Mouse (Mus musculus) brown adipose tissue, adult 24 weeks (tissue): ENCODE results near the gene Nab1. TPM values are rescaled to one million over a fixed set of nuclear protein-coding genes. Genes with fewer than 3 reads are reported as not detected.
"Not testable (repeated sequence)": the region's sequence is repeated elsewhere in the genome, so short reads cannot be mapped to it uniquely, and the experiment has no call there.

Source experiments
- H3K27ac ChIP-seq: fragments of 200-500 bp; replicated peaks from 2 replicates; pipeline ENCODE4 v1.5.1; 2012; ENCODE audit warnings: low read depth, mild to moderate bottlenecking, low read length
- H3K4me1 ChIP-seq: fragments of 200-500 bp; 2 replicates; pipeline ENCODE4 v1.6.1; 2012; ENCODE audit warnings: low read length, mixed read lengths; ENCODE audit not compliant: control insufficient read depth, insufficient read depth, insufficient read length
- H3K4me3 ChIP-seq: fragments of 200-500 bp; 2 replicates; pipeline ENCODE4 v1.5.1; 2012; ENCODE audit warnings: low read depth, mild to moderate bottlenecking, low read length, moderate library complexity; ENCODE audit not compliant: insufficient read depth
- polyA plus RNA-seq: library from polyadenylated mRNA; stranded (reverse); fragments of >200 nt; gene quantifications from 2 replicates; pipeline ENCODE4 v1.2.4, GENCODE M21; 2012; ENCODE audit not compliant: missing spikeins, insufficient read depth, insufficient read length

The Nab1 gene
- 30.9 and 40.9 TPM in 2 replicates for polyA plus RNA-seq

DNA sequence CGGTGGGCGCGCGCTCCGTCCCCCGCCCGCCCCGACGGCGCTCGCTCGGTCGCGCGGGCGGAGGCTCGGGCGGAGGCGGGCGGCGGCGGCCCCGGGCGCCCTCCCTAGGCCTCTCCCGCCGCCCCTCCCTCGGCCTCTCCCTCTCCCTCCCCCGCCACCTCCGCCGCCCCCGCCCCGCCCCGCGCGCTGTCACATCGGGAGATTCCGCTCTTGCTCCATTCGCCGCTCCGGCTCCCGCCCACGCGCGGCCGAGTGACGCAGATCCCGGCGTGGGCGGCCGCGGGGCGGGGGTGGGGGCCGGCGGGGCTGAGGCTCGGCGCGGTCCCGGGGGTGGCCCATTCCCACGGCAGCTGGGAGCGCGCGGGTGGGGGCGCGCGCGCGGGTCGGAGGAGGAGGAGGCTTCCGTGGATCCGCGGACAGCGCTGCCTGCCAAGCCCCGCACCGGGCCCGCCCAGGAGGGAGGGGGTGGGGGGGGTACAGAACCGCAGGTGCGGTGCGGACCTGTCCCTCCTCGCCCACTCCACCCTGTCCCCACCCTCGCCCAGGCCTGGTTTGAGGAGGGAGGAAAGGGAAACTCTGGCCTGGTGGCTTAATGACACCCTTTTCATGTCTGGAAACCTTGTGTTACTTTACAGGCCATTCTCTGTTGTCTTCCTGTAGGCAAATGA is at the start of gene Nab1:
Nab1 (minus strand) TSS at position 366 of the 668 bp plus-strand sequence.
- peak within 1 kb of the TSS; percentile 89 for H3K27ac ChIP-seq
- peaks cover 11% of the 10 kb centered on the region for H3K4me1 ChIP-seq
- H3K4me3 ChIP-seq: peak within 1 kb of the TSS; percentile 95

DNA sequence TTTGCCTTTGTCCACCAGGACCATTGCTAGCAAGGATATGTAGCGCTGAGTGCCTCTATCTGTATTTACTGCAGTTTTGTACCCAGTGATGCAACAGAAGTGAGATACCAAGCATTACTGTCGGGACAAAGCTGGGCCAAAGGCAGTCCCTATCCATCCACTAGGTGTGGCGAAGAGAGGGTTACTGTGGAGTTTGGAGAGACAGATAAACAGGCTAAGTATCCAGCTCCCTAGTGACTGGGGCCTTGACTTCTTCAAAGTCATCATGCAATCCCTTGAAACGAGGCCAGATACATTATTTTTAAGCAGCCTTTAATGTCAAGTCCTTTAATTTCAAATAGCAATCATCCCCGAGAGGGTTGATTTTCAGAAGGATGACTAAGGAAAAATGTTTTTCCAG is 47.0 kb upstream of the Nab1 start:
- H3K4me1 ChIP-seq: no peaks in the 10 kb centered on the region
- no peak overlapping the region for H3K27ac ChIP-seq
- no peak overlapping the region for H3K4me3 ChIP-seq

DNA sequence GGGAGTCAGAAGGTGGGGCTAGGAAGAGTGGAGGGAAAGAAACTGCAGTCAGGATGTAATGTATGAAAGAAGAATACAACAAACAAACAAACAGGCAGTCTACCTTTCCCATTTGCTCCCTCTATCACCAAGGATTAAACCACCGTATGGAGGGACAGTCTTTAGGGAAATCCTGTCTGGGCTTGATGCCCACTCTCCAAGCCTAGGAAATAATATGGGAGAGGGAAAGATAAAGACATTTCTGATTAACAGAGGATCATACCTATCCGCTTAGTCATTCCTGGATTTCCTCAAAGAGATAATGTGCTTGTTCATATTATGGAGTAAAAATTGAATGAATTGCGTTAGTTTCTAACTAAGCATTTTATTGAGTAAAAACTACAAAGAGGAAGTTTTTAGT is 46.3 kb upstream of the Nab1 start:
- Histone ChIP-seq H3K4me1 (no peaks in the 10 kb centered on the region), H3K4me3 (no peak overlapping the region), H3K27ac (no peak overlapping the region)

DNA sequence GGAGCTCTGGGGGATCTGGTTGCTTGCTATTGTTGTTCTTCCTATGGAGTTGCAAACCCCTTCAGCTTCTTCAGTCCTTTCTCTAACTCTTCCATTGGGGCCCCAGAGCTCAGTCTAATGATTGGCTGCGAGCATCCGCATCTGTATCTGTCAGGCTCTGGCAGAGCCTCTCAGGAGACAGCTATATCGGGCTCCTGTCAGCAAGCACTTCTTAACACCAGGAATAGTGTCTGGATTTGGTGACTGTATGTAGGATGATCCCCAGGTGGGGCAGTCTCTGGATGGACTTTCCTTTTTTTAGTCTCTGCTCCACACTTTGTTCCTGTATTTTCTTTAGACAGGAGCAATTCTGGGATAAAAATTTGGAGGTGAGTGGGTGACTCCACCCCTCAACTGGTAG is 39.6 kb upstream of the Nab1 start:
- not testable (repeated sequence) for H3K4me3 ChIP-seq, H3K4me1 ChIP-seq, H3K27ac ChIP-seq

DNA sequence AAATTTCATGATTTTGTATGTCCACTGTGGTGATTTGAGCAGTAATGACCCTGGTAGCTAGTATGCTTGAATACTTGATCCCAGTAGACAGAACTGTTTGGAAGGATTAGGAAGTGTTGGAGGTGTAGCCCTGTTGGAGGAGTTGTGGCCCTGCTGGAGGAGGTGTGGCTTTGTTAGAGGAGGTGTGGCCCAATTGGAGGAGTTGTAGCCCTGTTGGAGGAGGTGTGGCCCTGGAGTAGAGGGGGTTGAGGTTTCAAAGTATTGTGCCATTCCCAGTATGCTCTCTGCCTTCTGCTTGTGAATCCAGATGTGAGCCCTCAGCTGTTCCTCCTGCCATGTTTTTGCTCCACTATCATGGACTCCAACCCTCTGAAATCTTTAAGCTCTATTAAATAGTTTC is 29.5 kb upstream of the Nab1 start:
- no peaks in the 10 kb centered on the region for H3K4me1 ChIP-seq
- H3K4me3 ChIP-seq: no peak overlapping the region
- no peak overlapping the region for H3K27ac ChIP-seq

DNA sequence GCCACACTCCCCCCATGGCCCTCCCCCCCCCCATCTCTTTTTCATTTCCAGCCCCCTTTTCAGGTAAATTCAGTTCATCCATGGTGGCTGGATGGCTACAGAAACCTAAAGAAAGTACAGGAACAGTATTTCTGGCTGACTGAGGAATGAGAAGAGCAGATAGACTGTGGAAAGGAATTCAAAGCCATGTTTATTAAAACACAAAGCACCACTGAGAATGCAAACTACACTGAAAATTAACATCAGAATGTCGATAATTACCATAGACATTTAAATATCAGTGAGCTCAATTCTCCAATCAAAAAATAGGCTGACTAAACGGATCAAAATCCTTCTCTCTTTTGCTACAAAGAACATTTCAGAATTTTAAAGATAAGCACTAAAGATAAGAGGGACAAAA is 27.2 kb upstream of the Nab1 start:
- H3K4me1 ChIP-seq: no peaks in the 10 kb centered on the region
- H3K4me3 ChIP-seq: no peak overlapping the region

DNA sequence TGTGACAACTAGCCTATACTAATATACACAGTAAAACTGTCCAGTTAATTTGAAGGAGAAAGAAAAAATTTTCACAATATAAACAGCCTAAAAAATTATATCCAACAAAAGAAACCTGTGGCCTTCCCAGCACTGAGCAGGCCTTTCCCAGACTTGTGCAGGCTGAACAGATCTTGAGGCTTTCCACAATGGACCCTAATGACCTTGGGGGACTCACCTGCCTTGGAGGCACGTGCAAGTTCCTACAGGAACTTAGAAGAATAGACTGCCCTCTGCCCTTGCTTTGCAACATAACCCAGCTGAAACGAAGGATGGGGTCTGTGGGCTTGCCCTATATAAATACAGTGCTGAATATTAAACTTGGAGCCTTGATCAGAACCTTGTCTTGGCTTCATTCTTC is 26.8 kb upstream of the Nab1 start:
- H3K4me1 ChIP-seq: no peaks in the 10 kb centered on the region
- no peak overlapping the region for H3K27ac ChIP-seq
- no peak overlapping the region for H3K4me3 ChIP-seq

More for the DNA sequence above, 27.2 kb upstream of the Nab1 start:
- H3K27ac ChIP-seq: no peak overlapping the region

DNA sequence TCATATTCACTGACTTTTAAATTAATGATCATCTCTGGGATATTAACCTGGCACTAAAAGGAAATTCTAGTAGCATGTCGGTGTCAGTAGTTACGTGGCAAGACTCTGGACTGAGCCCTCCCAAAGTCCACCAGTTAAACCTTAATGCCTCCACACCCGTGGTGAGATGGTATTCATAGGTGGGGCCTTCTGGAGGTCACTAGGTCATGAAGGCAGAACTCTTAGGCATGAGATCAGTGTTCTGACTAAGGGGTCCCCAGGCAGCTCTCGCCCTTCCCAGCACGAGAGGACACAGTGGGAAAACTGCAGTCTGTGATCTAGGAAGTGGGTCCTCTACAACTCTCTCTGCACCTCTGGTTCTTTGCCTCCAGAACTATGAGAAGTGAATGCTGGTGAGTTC is 24.2 kb upstream of the Nab1 start:
- no peaks in the 10 kb centered on the region for H3K4me1 ChIP-seq
- H3K4me3 ChIP-seq: no peak overlapping the region
- no peak overlapping the region for H3K27ac ChIP-seq

DNA sequence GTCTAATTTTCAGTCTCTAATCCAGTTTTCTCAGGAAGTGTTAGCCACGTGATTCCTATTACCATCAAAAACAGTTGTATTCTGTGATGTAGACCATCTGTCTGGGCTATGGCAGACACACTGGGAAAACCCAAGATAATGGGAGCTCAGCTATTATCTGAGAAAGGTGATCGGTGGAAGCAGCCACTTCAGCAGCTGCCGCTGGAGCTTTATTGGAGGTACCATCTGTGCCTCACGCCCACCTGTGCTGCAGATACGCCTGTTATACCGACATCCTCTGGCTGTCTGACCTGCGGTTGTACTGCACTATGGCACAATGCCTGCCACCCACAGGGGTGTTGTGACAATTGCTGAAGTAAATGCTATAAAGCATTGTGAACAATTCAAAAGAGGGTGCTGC is 23.7 kb upstream of the Nab1 start:
- Histone ChIP-seq H3K4me1 (no peaks in the 10 kb centered on the region), H3K27ac (no peak overlapping the region), H3K4me3 (no peak overlapping the region)

DNA sequence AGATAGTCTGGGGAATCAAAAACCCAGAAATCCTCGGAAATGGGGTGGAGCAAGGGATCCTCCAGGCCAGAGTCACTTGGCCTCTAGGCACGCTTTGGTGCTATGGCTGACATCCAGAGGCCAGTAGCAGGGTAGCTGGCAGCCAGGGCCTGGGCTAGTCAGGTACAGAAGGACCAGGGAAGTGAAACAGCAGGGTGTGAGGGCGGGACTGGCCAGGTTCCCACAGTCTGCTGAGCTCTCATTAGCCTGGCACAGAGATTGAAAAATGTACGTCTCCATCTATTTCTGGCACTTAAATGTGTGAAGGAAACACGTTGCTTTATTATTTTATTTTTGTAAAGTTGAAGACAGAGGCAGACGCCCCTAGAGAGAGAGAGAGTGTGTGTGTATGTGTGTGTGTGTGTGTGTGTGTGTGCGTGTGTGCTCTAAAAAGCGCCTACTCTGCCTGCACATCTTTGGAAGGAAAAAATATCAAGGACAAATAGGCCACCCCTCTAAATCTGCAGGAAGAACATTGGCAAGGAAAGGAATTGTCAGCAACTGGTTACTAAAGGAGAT is 21.0 kb upstream of the Nab1 start:
- Histone ChIP-seq H3K4me1 (no peaks in the 10 kb centered on the region), H3K4me3 (no peak overlapping the region), H3K27ac (no peak overlapping the region)

DNA sequence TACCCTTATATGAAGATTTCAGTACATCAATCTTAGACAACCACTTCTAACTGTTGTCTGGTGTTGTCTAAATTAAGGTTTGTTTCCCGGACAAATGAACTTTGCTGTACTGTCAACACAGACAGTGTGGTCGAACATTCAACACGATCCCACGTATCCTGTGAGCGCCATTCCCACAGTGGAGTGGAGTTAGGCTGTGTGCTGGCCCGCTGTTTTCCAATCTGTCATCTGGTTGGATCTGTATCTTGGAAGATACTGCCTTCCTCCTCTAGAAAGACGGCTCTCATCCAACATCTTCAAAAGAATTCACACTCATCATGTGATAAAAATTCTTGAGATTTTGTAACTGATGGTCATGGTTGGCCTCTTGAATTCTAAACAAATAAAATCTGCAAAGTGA is 19.7 kb upstream of the Nab1 start:
- Histone ChIP-seq H3K27ac (no peak overlapping the region), H3K4me3 (no peak overlapping the region), H3K4me1 (no peaks in the 10 kb centered on the region)

DNA sequence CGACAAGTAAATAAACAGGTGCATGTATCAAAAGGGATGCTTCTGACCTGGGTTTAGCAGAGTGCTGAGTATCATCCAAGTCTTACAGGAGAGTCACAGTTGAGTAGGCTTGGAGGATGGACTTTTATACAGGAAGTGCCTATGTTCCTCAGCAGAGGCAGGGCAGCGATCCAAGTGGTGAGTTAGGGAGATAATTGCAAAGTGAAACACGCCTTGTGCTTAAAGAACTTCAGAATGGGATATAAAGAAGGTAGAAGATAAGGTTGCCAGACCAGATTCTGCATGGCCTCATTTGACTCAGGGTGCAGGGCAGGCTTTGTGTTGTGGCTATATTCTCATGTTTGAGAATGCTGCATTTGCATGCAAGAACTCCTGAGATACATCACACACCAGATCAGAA is 14.8 kb upstream of the Nab1 start:
- Histone ChIP-seq H3K4me1 (no peaks in the 10 kb centered on the region), H3K27ac (no peak overlapping the region), H3K4me3 (no peak overlapping the region)

DNA sequence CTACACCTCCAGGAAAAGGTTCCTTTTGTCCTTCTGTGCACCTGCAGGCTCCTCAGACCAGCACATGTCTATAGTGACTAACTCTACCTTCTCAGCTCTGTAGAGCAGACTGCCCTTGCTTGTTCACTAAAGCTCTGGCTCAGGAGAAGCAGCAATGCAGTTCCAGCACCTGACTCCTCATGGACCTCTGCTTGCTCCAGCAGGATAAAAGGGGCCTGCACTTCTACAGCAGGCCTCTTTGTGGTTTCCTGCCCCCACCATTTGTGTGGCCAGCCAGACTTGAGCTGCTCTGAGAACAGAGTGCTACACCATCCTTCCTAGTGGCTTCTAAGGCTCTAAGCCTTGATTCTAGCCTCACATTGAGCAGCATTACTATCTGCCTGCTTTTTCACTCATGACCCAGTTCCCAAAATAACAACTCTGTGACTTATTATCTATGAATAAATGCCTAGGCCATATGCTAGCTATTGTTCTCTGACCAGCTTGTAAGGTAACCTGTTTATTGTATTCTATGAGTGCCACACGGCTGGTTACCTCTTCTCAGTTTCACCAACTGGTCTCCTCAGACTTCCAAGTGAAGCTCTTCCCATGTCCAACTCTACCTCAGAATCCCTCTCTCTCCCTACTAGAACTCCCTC is 11.4 kb upstream of the Nab1 start:
- H3K27ac ChIP-seq: no peak overlapping the region
- no peaks in the 10 kb centered on the region for H3K4me1 ChIP-seq
- no peak overlapping the region for H3K4me3 ChIP-seq

DNA sequence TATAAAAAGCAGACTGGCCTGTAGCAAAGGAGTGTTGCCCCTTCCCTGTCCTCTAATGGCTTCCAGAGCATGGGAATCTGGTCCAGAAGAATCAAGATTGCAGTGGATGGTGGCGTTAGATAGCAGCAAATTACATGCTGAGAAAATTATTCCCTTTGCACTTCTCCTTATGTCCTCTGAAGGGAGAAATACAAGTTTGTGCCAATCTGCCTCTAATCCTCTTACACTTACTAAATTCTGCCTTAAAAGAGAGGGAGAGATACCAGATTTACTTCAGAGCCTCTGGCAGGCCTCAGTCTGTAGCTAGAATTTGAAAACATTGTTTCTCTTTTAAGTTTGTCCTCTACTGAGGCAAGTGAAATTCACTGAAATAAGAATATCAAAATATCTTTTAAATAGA is 5.7 kb upstream of the Nab1 start:
- Histone ChIP-seq H3K4me3 (no peak overlapping the region), H3K4me1 (0 out of 2 replicates have a peak, but pooled peaks cover 2% of the 10 kb centered on the region), H3K27ac (no peak overlapping the region)

DNA sequence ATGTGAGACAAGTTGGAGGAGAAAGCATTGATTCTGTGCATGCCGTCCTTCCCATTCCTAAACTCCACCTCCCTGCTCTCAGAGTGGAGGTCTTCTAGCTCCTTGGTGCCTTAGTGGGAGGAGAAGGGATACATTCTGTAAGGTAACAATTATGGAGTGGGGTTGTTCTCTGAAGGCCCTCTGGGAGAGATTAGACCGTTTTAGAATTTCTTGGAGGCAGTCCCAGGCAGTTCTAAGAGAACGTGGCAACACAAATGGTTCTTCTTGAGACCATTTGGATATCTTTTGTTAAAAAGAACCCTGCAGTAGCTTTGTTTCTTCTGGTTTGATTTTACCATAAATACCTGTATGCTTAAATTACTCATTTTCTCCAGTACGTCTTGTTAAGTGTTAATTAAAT is 1.8 kb upstream of the Nab1 start:
- Histone ChIP-seq H3K27ac (no peak overlapping the region; the same call in 1 of the 2 replicates), H3K4me3 (no peak overlapping the region), H3K4me1 (0 out of 2 replicates have a peak, but pooled peaks cover 2% of the 10 kb centered on the region)

DNA sequence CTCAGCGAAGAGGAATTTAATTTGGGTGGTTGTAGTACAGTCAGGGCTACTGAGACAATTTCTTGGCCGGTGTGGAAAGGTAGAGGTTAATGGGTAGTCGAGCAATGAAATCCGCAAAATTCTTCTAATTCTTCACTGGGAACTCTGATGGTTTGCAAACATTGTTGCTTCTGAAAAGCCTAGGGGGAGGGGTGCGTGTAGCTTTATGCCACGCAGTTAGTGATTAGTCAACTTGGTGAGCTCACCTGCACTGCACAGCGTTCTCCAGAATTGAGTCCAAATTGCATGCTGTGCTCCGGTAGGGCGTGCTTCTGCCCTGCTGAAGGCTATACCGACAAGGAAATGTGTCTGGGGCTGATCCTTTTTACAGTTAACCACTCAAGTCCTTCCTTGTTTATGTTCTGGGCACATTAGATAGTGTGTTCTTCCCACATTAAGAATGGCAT is 1.2 kb upstream of the Nab1 start:
- Histone ChIP-seq H3K27ac (no peak overlapping the region), H3K4me1 (peaks cover 6% of the 10 kb centered on the region)

More for the DNA sequence above, 1.2 kb upstream of the Nab1 start:
- no peak overlapping the region for H3K4me3 ChIP-seq
